Mouse (Mus musculus) ES-E14 (cell line): ENCODE measurements around the gene Foxg1.

Experiments used
- CHD2 ChIP-seq: IDR thresholded peaks from 2 replicates; pipeline ENCODE4 v1.6.1; 2014; ENCODE audit warnings: mild to moderate bottlenecking, low read depth, low read length, inconsistent platforms
- HCFC1 ChIP-seq: IDR thresholded peaks from 2 replicates; pipeline ENCODE4 v1.6.1; 2012; ENCODE audit warnings: low read length, inconsistent platforms, borderline replicate concordance; ENCODE audit not compliant: insufficient read depth
- MAFK ChIP-seq: IDR thresholded peaks from 2 replicates; pipeline ENCODE4 v1.6.1; 2014; ENCODE audit warnings: mild to moderate bottlenecking, low read depth, low read length, inconsistent platforms; ENCODE audit not compliant: insufficient read depth
- ZC3H11A ChIP-seq: IDR thresholded peaks from 2 replicates; pipeline ENCODE4 v1.6.1; 2012; ENCODE audit warnings: low read depth, mild to moderate bottlenecking, inconsistent platforms, low read length, borderline replicate concordance
- ZNF384 ChIP-seq: IDR thresholded peaks from 2 replicates; pipeline ENCODE4 v1.6.1; 2012; ENCODE audit warnings: low read depth, low read length, inconsistent platforms

DNA sequence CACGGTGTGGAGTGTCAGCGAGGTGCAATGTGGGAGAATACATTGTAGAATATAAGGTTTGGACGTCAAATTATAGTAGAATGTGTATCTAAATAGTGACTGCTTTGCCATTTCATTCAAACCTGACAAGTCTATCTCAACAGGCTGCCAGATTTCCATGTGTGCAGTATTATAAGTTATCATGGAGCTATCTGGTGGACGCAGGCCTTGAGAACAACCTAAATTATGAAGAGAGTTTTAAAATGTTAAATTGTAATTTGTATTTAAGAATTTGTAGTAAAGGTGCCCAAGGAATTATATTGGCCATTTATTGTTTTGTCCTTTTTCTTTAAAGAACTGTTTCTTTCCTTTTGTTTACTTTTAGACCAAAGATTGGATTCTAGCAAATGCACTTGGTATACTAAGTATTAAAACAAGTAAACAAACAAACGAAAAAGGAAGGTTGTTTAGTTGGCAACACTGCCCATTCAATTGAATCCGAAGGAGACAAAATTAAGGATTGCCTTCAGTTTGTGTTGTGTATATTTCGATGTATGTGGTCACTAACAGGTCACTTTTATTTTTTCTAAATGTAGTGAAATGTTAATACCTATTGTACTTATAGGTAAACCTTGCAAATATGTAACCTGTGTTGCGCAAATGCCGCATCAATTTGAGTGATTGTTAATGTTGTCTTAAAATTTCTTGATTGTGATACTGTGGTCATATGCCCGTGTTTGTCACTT, 3.8 kb downstream of the Foxg1 start:
- no peak for TF ChIP-seq ZNF384
- TF ChIP-seq MAFK, result no peak
- no peak for TF ChIP-seq CHD2
- TF ChIP-seq ZC3H11A, result no peak
- no peak for TF ChIP-seq HCFC1
